Mouse (Mus musculus) hindbrain, postnatal 0 days (tissue): ENCODE data around the gene D630003M21Rik. TPM values are rescaled to one million over a fixed set of nuclear protein-coding genes. Genes with fewer than 3 reads are reported as not detected.
A peak's percentile ranks its signal among the peaks of the same experiment; 100 is the strongest.

Source experiments
- ATAC-seq: fragments of 200-750 bp; cut with Nextera tagmentation; 2 replicates; pipeline ENCODE4 v1.8.0; 2017; ENCODE audit warnings: mild to moderate bottlenecking, moderate TSS enrichment, moderate library complexity
- DNase-seq: peaks from one replicate; pipeline ENCODE4 v3.0.0-alpha.2; 2015; ENCODE audit warnings: low spot score
- H3K27ac ChIP-seq: fragments of 300-500 bp; sonication (generic); 2 replicates; pipeline ENCODE4 v1.5.1; 2014; ENCODE audit warnings: mild to moderate bottlenecking
- H3K27me3 ChIP-seq: fragments of 300-500 bp; sonication (generic); 2 replicates; pipeline ENCODE4 v1.6.1; 2014; ENCODE audit warnings: low read length, mixed read lengths; ENCODE audit not compliant: insufficient read depth
- H3K36me3 ChIP-seq: fragments of 300-500 bp; sonication (generic); 2 replicates; pipeline ENCODE4 v1.6.1; 2014; ENCODE audit warnings: low read length, mixed read lengths; ENCODE audit not compliant: insufficient read depth
- H3K4me1 ChIP-seq: fragments of 300-500 bp; sonication (generic); 2 replicates; pipeline ENCODE4 v1.6.1; 2014; ENCODE audit warnings: antibody characterized with exemption, low read length, mixed read lengths; ENCODE audit not compliant: insufficient read depth
- H3K4me2 ChIP-seq: fragments of 300-500 bp; sonication (generic); 2 replicates; pipeline ENCODE4 v1.6.1; 2014; ENCODE audit warnings: low read depth, mild to moderate bottlenecking, low read length, moderate library complexity, mixed read lengths
- H3K4me3 ChIP-seq: fragments of 300-500 bp; sonication (generic); 2 replicates; pipeline ENCODE4 v1.5.1; 2014; ENCODE audit warnings: low read length
- H3K9ac ChIP-seq: fragments of 300-500 bp; sonication (generic); replicated peaks from 2 replicates; pipeline ENCODE4 v1.6.1; 2014; ENCODE audit warnings: mild to moderate bottlenecking, low read length, moderate library complexity, mixed read lengths
- H3K9me3 ChIP-seq: fragments of 300-500 bp; sonication (generic); 2 replicates; pipeline ENCODE4 v1.6.1; 2016; ENCODE audit warnings: low read length, mixed read lengths
- CTCF ChIP-seq: IDR thresholded peaks from 2 replicates; pipeline ENCODE4 v1.5.1; 2016; ENCODE audit warnings: antibody characterized with exemption, control low read depth, low read depth
- WGBS: fragments of 180-500 bp; shearing (Covaris S2); extraction: QIAGEN DNeasy Blood & Tissue Kit; methylation state at CpG from one replicate; pipeline ENCODE4 v1.1.7; 2014; 5-methylcytosine and 5-hydroxymethylcytosine counted together
- polyA plus RNA-seq: library from polyadenylated mRNA; unstranded; fragments of >200 nt; fragmentation: Nextera tagmentation; extraction: Ambion mirVana; gene quantifications from 2 replicates; pipeline ENCODE4 v1.2.1, GENCODE M21; 2015
- total RNA-seq: library from RNA; depleted of rRNA; stranded (reverse); fragments of >200 nt; gene quantifications from 2 replicates; pipeline ENCODE4 v1.2.3, GENCODE M21; 2014

The D630003M21Rik gene
- total and polyA plus RNA-seq, 2 experiments from 2014 or later: 2.3 to 7.8 TPM

- 75% methylated on average over 3 of the region's 3 CpGs for WGBS
- no peak overlapping the region for H3K4me3 ChIP-seq
- no peaks in the 10 kb centered on the region for H3K4me1 ChIP-seq
- no peaks in the 10 kb centered on the region for H3K9me3 ChIP-seq
- H3K27me3 ChIP-seq: no peaks in the 10 kb centered on the region
- no peaks in the 10 kb centered on the region for H3K36me3 ChIP-seq
- H3K4me2 ChIP-seq: no peak overlapping the region
- DNase-seq (no peak), ATAC-seq (no peak)
- H3K27ac ChIP-seq: no peak overlapping the region
- TF ChIP-seq CTCF: no peak
- no peak overlapping the region for H3K9ac ChIP-seq
Observed at GRCm38 (mm10) chr2:158264877-158265276, 35.9 kb upstream of the D630003M21Rik start.

GRCm38 (mm10) chr2:158259498-158259897 is 30.5 kb upstream of the D630003M21Rik start:
- DNase-seq (no peak), ATAC-seq (no peak)
- no peak overlapping the region for H3K4me2 ChIP-seq
- no peaks in the 10 kb centered on the region for H3K27me3 ChIP-seq
- H3K27ac ChIP-seq: no peak overlapping the region
- H3K4me1 ChIP-seq: no peaks in the 10 kb centered on the region
- H3K9ac ChIP-seq: no peak overlapping the region
- H3K36me3 ChIP-seq: no peaks in the 10 kb centered on the region
- H3K9me3 ChIP-seq: no peaks in the 10 kb centered on the region
- no peak overlapping the region for H3K4me3 ChIP-seq
- TF ChIP-seq CTCF: no peak
- 53% methylated on average over 8 of the region's 8 CpGs for WGBS

GRCm38 (mm10) chr2:158258781-158259180 is 29.8 kb upstream of the D630003M21Rik start:
- TF ChIP-seq CTCF: peak; percentile 84

GRCm38 (mm10) chr2:158258005-158258418 is 29.0 kb upstream of the D630003M21Rik start, which contains the start of gene Bpi:
TSS of gene Bpi (plus strand) at chr2:158258094.
- Histone ChIP-seq H3K27me3 (no peaks in the 10 kb centered on the region), H3K9ac (no peak within 1 kb of the TSS), H3K4me3 (no peak within 1 kb of the TSS), H3K36me3 (no peaks in the 10 kb centered on the region), H3K4me1 (no peaks in the 10 kb centered on the region), H3K4me2 (no peak within 1 kb of the TSS), H3K27ac (no peak within 1 kb of the TSS), H3K9me3 (no peaks in the 10 kb centered on the region)
- TF ChIP-seq CTCF: no peak
- DNase-seq: no peak
- WGBS: 73% methylated on average over 18 of the region's 18 CpGs
- ATAC-seq: no peak

More at GRCm38 (mm10) chr2:158258781-158259180, 29.8 kb upstream of the D630003M21Rik start:
- Histone ChIP-seq H3K4me1 (no peaks in the 10 kb centered on the region), H3K27me3 (no peaks in the 10 kb centered on the region), H3K27ac (no peak overlapping the region), H3K36me3 (no peaks in the 10 kb centered on the region), H3K9ac (no peak overlapping the region), H3K9me3 (no peaks in the 10 kb centered on the region), H3K4me2 (no peak overlapping the region), H3K4me3 (no peak overlapping the region)
- DNase-seq: peak; percentile 76
- ATAC-seq: peak; percentile 70
- WGBS: 14% methylated on average over 12 of the region's 12 CpGs

GRCm38 (mm10) chr2:158256894-158257293 is 27.9 kb upstream of the D630003M21Rik start:
- H3K9me3 ChIP-seq: no peaks in the 10 kb centered on the region
- 26% methylated on average over 5 of the region's 5 CpGs for WGBS
- H3K4me2 ChIP-seq: no peak overlapping the region
- no peak for DNase-seq
- H3K27me3 ChIP-seq: no peaks in the 10 kb centered on the region
- H3K36me3 ChIP-seq: no peaks in the 10 kb centered on the region
- no peak overlapping the region for H3K4me3 ChIP-seq
- no peak overlapping the region for H3K27ac ChIP-seq
- no peaks in the 10 kb centered on the region for H3K4me1 ChIP-seq
- no peak overlapping the region for H3K9ac ChIP-seq
- ATAC-seq: no peak
- TF ChIP-seq CTCF: no peak

GRCm38 (mm10) chr2:158253806-158254205 is 24.8 kb upstream of the D630003M21Rik start:
- no peaks in the 10 kb centered on the region for H3K36me3 ChIP-seq
- no peaks in the 10 kb centered on the region for H3K9me3 ChIP-seq
- DNase-seq (no peak), ATAC-seq (no peak)
- WGBS: 60% methylated on average over 5 of the region's 5 CpGs
- H3K4me3 ChIP-seq: no peak overlapping the region
- H3K27me3 ChIP-seq: no peaks in the 10 kb centered on the region
- no peak for TF ChIP-seq CTCF
- no peak overlapping the region for H3K9ac ChIP-seq
- H3K4me1 ChIP-seq: no peaks in the 10 kb centered on the region
- no peak overlapping the region for H3K4me2 ChIP-seq
- no peak overlapping the region for H3K27ac ChIP-seq

- TF ChIP-seq CTCF: no peak
- no peak overlapping the region for H3K4me2 ChIP-seq
- no peaks in the 10 kb centered on the region for H3K36me3 ChIP-seq
- WGBS: 81% methylated on average over 4 of the region's 4 CpGs
- H3K27ac ChIP-seq: no peak overlapping the region
- no peak overlapping the region for H3K9ac ChIP-seq
- H3K27me3 ChIP-seq: no peaks in the 10 kb centered on the region
- ATAC-seq (no peak), DNase-seq (no peak)
- H3K4me1 ChIP-seq: no peaks in the 10 kb centered on the region
- H3K4me3 ChIP-seq: no peak overlapping the region
- no peaks in the 10 kb centered on the region for H3K9me3 ChIP-seq
Observed at GRCm38 (mm10) chr2:158250558-158250957, 21.5 kb upstream of the D630003M21Rik start.
